Mouse (Mus musculus): ENCODE measurements around the gene Rab3c. TPM values are rescaled to one million over a fixed set of nuclear protein-coding genes. Genes with fewer than 3 reads are reported as not detected.

Rab3c gene
- polyA plus RNA-seq, 1 experiment from 2014 or later, result 1.7 TPM

- Histone ChIP-seq H3K9ac (no peak overlapping the region), H3K4me3 (ENCODE audit: low read depth, low read length) (no peak overlapping the region), H3K36me3 (ENCODE audit: insufficient read depth) (no peaks in the 10 kb centered on the region), H3K27ac (ENCODE audit: low read depth) (no peak overlapping the region), H3K4me1 (ENCODE audit: insufficient read depth) (0 out of 2 replicates have a peak, but pooled peaks cover 3% of the 10 kb centered on the region), H3K27me3 (ENCODE audit: insufficient read depth, low read length) (no peaks in the 10 kb centered on the region), H3K9me3 (ENCODE audit: low read depth, low read length) (no peaks in the 10 kb centered on the region; the same call in 1 of the 2 replicates), H3K4me2 (peak overlapping the region; percentile 76; the same call in 1 of the 2 replicates)
- WGBS, result 44% methylated on average over 9 of the region's 9 CpGs
- TF ChIP-seq CTCF (IDR thresholded peaks at IDR 0.05; ENCODE audit: low read depth), result no peak
- DNase-seq, result no peak
- ATAC-seq (ENCODE audit: insufficient read depth), result no peak
Measured at GRCm38 (mm10) chr13:110278976-110279736, 1.6 kb downstream of the Rab3c start.

DNA sequence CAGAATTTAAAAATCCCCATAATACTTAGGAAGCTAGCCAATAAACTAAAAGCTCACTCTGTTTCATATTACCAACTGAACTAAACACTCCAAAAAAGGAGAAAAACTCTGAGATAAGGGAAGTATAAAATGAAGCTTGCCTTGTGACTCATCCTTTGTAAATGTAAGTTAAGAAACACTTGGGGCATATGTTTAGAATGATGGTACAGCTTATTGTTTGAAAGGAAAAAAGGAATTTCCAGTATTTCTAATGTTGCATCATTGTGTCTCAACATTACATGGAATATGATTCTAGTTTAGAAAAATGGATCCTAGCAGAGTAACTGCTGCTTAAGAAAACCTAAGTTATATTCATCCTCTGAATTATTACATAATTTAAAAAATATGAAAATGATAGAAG lies 3.1 kb downstream of the Rab3c start:
- no peaks in the 10 kb centered on the region; the same call in 1 of the 2 replicates for H3K9me3 ChIP-seq (ENCODE audit: low read depth, low read length)
- no peaks in the 10 kb centered on the region for H3K4me1 ChIP-seq (ENCODE audit: insufficient read depth)
- H3K27me3 ChIP-seq (ENCODE audit: insufficient read depth, low read length), result no peaks in the 10 kb centered on the region
- no peak for TF ChIP-seq CTCF (IDR thresholded peaks at IDR 0.05; ENCODE audit: low read depth)
- H3K4me2 ChIP-seq, result no peak overlapping the region
- no peak overlapping the region for H3K27ac ChIP-seq (ENCODE audit: low read depth)
- DNase-seq (no peak), ATAC-seq (ENCODE audit: insufficient read depth) (no peak)
- H3K4me3 ChIP-seq (ENCODE audit: low read depth, low read length), result no peak overlapping the region
- no peaks in the 10 kb centered on the region for H3K36me3 ChIP-seq (ENCODE audit: insufficient read depth)
- no peak overlapping the region for H3K9ac ChIP-seq

GRCm38 (mm10) chr13:110275471-110275870 lies 5.3 kb downstream of the Rab3c start:
- H3K4me3 ChIP-seq (ENCODE audit: low read depth, low read length), result no peak overlapping the region
- no peak for ATAC-seq (ENCODE audit: insufficient read depth)
- H3K9ac ChIP-seq, result no peak overlapping the region
- no peaks in the 10 kb centered on the region for H3K4me1 ChIP-seq (ENCODE audit: insufficient read depth)
- H3K36me3 ChIP-seq (ENCODE audit: insufficient read depth), result no peaks in the 10 kb centered on the region
- no peak overlapping the region for H3K27ac ChIP-seq (ENCODE audit: low read depth)
- 79% methylated on average over 3 of the region's 3 CpGs for WGBS
- no peaks in the 10 kb centered on the region for H3K9me3 ChIP-seq (ENCODE audit: low read depth, low read length)
- H3K4me2 ChIP-seq, result no peak overlapping the region
- no peaks in the 10 kb centered on the region for H3K27me3 ChIP-seq (ENCODE audit: insufficient read depth, low read length)
- no peak for DNase-seq
- TF ChIP-seq CTCF (IDR thresholded peaks at IDR 0.05; ENCODE audit: low read depth), result no peak

GRCm38 (mm10) chr13:110260649-110261048 lies 20.1 kb downstream of the Rab3c start:
- TF ChIP-seq CTCF (IDR thresholded peaks at IDR 0.05; ENCODE audit: low read depth), result no peak
- Histone ChIP-seq H3K4me1 (ENCODE audit: insufficient read depth) (no peaks in the 10 kb centered on the region), H3K9ac (no peak overlapping the region), H3K4me3 (ENCODE audit: low read depth, low read length) (no peak overlapping the region), H3K4me2 (no peak overlapping the region), H3K27me3 (ENCODE audit: insufficient read depth, low read length) (no peaks in the 10 kb centered on the region), H3K9me3 (ENCODE audit: low read depth, low read length) (no peaks in the 10 kb centered on the region), H3K36me3 (ENCODE audit: insufficient read depth) (no peaks in the 10 kb centered on the region), H3K27ac (ENCODE audit: low read depth) (no peak overlapping the region)
- peak; percentile 11 for DNase-seq
- ATAC-seq (ENCODE audit: insufficient read depth), result no peak
- WGBS, result 67% methylated on average over 1 of the region's 1 CpGs

DNA sequence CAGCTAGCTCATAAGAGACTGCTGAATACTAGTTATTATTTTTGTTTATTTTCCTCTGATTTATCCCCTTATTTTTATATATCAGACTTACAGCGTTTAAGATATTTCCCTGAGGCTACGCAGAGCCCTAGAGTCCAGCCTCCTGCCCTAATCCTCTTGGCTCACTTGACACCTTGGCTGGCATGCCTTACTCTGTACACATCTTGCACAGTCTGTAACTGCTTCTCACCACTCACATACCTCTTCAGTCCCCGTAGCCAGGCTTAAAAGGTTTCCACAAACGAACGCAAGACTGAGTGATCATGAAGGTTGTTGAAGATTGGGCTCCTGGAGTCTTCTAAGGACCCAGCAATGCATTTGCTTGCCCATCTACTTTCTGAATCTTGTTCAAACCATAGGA lies 29.3 kb downstream of the Rab3c start:
- Histone ChIP-seq H3K4me2 (no peak overlapping the region), H3K36me3 (ENCODE audit: insufficient read depth) (no peaks in the 10 kb centered on the region), H3K27ac (ENCODE audit: low read depth) (no peak overlapping the region), H3K9me3 (ENCODE audit: low read depth, low read length) (no peaks in the 10 kb centered on the region), H3K4me1 (ENCODE audit: insufficient read depth) (no peaks in the 10 kb centered on the region), H3K4me3 (ENCODE audit: low read depth, low read length) (no peak overlapping the region), H3K27me3 (ENCODE audit: insufficient read depth, low read length) (no peaks in the 10 kb centered on the region), H3K9ac (no peak overlapping the region)
- 68% methylated on average over 5 of the region's 5 CpGs for WGBS
- ATAC-seq (ENCODE audit: insufficient read depth) (no peak), DNase-seq (no peak)
- TF ChIP-seq CTCF (IDR thresholded peaks at IDR 0.05; ENCODE audit: low read depth), result no peak

DNA sequence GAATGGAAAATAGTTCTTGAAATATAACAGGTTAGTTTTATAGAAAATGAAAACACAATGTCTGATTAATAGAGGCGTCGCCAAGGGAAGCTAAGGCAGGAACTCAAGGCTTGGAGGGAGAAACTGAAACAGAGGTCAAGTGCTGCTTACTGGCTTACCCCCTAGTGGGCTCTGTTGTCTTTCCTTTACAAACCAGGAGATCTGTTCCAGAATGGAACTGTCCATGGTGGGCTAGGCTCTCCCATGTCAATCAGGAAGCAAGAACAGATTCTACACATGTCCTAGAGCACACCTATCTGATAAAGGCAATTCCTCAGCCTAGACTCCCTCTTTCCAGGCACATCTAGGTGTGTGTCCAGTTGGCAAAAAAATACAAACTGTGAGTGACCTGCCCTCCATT lies 32.3 kb downstream of the Rab3c start:
- H3K27ac ChIP-seq (ENCODE audit: low read depth), result no peak overlapping the region
- 76% methylated on average over 2 of the region's 2 CpGs for WGBS
- ATAC-seq (ENCODE audit: insufficient read depth) (no peak), DNase-seq (peak; percentile 35)
- H3K4me1 ChIP-seq (ENCODE audit: insufficient read depth), result no peaks in the 10 kb centered on the region
- no peak for TF ChIP-seq CTCF (IDR thresholded peaks at IDR 0.05; ENCODE audit: low read depth)
- H3K9ac ChIP-seq, result no peak overlapping the region
- H3K4me2 ChIP-seq, result no peak overlapping the region
- no peaks in the 10 kb centered on the region for H3K36me3 ChIP-seq (ENCODE audit: insufficient read depth)
- H3K4me3 ChIP-seq (ENCODE audit: low read depth, low read length), result no peak overlapping the region
- H3K27me3 ChIP-seq (ENCODE audit: insufficient read depth, low read length), result no peaks in the 10 kb centered on the region
- no peaks in the 10 kb centered on the region for H3K9me3 ChIP-seq (ENCODE audit: low read depth, low read length)

DNA sequence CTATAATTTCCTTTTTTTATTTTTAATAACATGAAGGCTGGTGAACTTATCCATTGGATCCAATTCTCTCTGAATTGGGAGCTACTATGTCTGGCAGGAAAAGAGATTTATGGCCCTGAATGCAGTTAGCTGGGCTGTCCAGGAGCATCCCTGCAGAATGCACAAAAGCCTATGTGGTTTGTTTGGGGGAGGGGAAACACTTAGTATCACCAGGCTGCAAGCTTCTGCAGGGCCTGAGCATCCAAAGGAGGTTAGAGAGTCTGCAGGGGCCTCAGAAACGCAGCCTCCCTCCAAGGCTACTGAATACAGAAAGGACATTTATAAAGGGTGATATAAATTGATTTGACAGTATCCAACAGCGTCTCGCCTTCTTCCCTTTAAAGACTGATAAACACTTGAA lies 41.8 kb downstream of the Rab3c start:
- DNase-seq (no peak), ATAC-seq (ENCODE audit: insufficient read depth) (no peak)
- no peaks in the 10 kb centered on the region for H3K27me3 ChIP-seq (ENCODE audit: insufficient read depth, low read length)
- H3K27ac ChIP-seq (ENCODE audit: low read depth), result no peak overlapping the region
- no peak for TF ChIP-seq CTCF (IDR thresholded peaks at IDR 0.05; ENCODE audit: low read depth)
- 0 out of 2 replicates have a peak, but pooled peaks cover 3% of the 10 kb centered on the region for H3K4me1 ChIP-seq (ENCODE audit: insufficient read depth)
- H3K4me3 ChIP-seq (ENCODE audit: low read depth, low read length), result no peak overlapping the region
- no peaks in the 10 kb centered on the region for H3K36me3 ChIP-seq (ENCODE audit: insufficient read depth)
- no peak overlapping the region for H3K9ac ChIP-seq
- no peak overlapping the region for H3K4me2 ChIP-seq
- 29% methylated on average over 3 of the region's 3 CpGs for WGBS
- no peaks in the 10 kb centered on the region for H3K9me3 ChIP-seq (ENCODE audit: low read depth, low read length)

Measured in lung, embryonic 14.5 days (tissue).